Mouse (Mus musculus) layer of hippocampus, postnatal 36 days (tissue): ENCODE data around the gene Fam171a2. TPM values are rescaled to one million over a fixed set of nuclear protein-coding genes. Genes with fewer than 3 reads are reported as not detected.
A peak's percentile ranks its signal among the peaks of the same experiment; 100 is the strongest.

ENCODE experiments used
- DNase-seq, 2 experiments: peaks; one replicate each; pipeline ENCODE4 v3.0.0; 2022
- total RNA-seq, 2 experiments: library from RNA; stranded (reverse); gene quantifications; 2 replicates each; pipeline ENCODE4 v1.2.3; 2021

The Fam171a2 gene
- total RNA-seq, 2 experiments from 2014 or later: 97.3 to 111 TPM

- no peak for DNase-seq
Observed at GRCm38 (mm10) chr11:102453131-102453530, 5.6 kb upstream of the Fam171a2 start.

- DNase-seq: no peak
Observed at GRCm38 (mm10) chr11:102449043-102450008, 1.8 kb upstream of the Fam171a2 start.

- DNase-seq: no peak
Observed at GRCm38 (mm10) chr11:102448327-102448726, 845 bp upstream of the Fam171a2 start.

GRCm38 (mm10) chr11:102446581-102447461 lies 661 bp downstream of the Fam171a2 start:
- no peak for DNase-seq

GRCm38 (mm10) chr11:102445891-102446361 lies 1.6 kb downstream of the Fam171a2 start:
- DNase-seq: no peak

GRCm38 (mm10) chr11:102445264-102445890 lies 2.1 kb downstream of the Fam171a2 start:
- DNase-seq: no peak

GRCm38 (mm10) chr11:102444781-102445180 lies 2.7 kb downstream of the Fam171a2 start:
- no peak for DNase-seq

GRCm38 (mm10) chr11:102444321-102444720 lies 3.2 kb downstream of the Fam171a2 start:
- DNase-seq: no peak

GRCm38 (mm10) chr11:102443740-102444139 lies 3.7 kb downstream of the Fam171a2 start:
- DNase-seq: no peak

- no peak for DNase-seq
Observed at GRCm38 (mm10) chr11:102442089-102442488, 5.4 kb downstream of the Fam171a2 start.

- DNase-seq: no peak
Observed at GRCm38 (mm10) chr11:102441434-102441833, 6.0 kb downstream of the Fam171a2 start.

- DNase-seq: no peak
Observed at GRCm38 (mm10) chr11:102440255-102440654, 7.2 kb downstream of the Fam171a2 start.

GRCm38 (mm10) chr11:102439093-102440082 lies 8.1 kb downstream of the Fam171a2 start:
- no peak for DNase-seq

- DNase-seq: peak; percentile 77 to 80
Observed at GRCm38 (mm10) chr11:102438212-102439092, 9.0 kb downstream of the Fam171a2 start.

- peak in 1 of 2 experiments; percentile 75 for DNase-seq
Observed at GRCm38 (mm10) chr11:102437120-102438061, 10.1 kb downstream of the Fam171a2 start.

GRCm38 (mm10) chr11:102436471-102436790 lies 11.1 kb downstream of the Fam171a2 start:
- DNase-seq: no peak

GRCm38 (mm10) chr11:102435754-102436470 lies 11.6 kb downstream of the Fam171a2 start:
- DNase-seq: no peak
